Mouse (Mus musculus): ENCODE measurements around the gene Sacm1l.

The Sacm1l gene

GRCm38 (mm10) chr9:123577360-123578192, 48.0 kb downstream of the Sacm1l start:
- DNase-seq (ENCODE audit: low read depth, low spot score): no peak

DNA sequence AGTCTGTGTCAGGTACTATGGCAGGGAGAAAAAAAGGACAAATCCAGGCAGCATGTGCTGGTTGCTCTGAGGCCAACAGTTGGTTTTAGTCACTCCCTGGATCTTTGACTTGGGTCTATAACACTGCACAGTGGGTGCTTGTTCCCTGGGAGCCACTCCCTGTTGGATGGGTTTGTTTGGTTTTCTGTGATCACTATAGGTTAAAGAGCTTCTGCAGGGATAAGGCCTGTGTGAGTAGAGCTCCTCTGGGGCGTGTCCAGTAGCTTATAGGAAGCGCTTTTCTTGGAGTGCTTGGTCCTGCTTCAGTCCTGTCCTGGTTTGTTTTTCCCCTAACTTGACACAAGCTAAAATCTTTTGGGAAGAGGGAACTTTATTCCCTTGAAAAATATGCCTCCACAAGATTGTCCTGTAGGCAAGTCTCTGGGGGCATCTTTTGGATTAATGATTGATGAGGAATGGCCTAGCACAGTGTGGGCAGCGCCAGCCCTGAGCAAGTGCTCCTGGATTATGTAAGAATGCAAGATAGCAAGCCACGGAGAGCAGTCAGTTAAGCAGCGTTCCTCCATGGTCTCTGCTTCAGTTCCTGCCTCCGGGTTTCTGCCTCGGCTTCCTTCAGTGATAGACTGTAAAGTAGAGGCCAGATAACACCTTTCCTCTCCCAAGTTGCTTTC, 59.8 kb downstream of the Sacm1l start:
- DNase-seq (ENCODE audit: low read depth, low spot score): no peak

DNA sequence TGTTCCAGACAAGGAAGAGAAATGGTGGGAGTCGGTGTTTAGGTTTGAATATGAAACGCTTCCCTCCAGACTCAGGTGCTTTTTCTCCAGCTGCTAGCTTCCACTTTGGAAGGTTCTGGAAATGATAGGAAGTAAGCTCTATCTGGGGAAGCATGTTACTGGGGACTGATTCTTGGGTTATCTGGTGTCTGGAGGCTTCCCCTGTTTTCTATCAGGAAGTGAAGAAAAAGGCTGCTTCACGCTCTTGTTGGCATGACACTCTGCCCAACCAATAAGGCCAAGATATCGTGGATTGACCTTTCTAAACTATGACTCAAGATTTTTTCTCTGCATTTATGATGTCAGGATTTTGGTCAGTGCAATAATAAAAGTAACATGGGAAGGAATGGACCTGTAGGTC, 65.6 kb downstream of the Sacm1l start:
- DNase-seq (ENCODE audit: low read depth, low spot score): no peak

GRCm38 (mm10) chr9:123596910-123597309, 67.4 kb downstream of the Sacm1l start:
- DNase-seq (ENCODE audit: low read depth, low spot score): no peak

DNA sequence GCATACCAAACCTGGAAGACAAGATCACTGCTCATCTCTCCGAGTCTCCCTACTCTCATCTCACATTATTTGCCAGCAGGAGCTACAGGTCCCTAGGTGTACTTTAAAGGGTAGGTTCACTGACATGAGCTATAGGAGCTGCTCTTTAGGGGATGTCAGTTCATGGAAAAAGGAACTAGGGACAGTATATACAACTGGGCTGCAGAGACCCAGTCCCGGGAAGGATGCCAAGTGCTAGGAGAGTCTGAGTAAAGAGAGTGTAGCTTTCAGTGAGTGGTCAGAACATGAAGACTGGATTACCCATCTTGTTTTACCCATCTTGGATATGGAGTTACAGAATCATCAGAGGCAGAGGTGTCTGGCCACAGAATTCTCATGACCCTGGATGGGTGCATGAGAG, 67.8 kb downstream of the Sacm1l start:
- no peak for DNase-seq (ENCODE audit: low read depth, low spot score)

DNA sequence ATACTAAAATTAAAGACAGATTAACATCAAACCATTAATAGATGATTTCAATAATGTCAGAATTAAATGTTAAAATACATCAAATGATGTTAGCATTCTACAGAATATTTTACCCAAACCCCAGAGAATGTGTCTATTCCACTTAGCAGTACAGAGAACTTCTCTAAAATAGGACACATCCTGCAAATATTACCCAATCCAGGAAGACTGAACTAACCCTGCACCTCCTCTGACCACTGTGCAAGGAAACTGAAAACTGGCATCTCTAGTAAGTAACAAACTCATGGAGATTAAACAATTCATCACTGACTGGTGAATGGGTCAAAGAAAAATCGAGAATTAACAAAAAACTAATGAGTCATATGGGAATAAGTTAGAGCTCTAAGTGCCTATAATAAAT, 72.0 kb downstream of the Sacm1l start:
- no peak for DNase-seq (ENCODE audit: low read depth, low spot score)

DNA sequence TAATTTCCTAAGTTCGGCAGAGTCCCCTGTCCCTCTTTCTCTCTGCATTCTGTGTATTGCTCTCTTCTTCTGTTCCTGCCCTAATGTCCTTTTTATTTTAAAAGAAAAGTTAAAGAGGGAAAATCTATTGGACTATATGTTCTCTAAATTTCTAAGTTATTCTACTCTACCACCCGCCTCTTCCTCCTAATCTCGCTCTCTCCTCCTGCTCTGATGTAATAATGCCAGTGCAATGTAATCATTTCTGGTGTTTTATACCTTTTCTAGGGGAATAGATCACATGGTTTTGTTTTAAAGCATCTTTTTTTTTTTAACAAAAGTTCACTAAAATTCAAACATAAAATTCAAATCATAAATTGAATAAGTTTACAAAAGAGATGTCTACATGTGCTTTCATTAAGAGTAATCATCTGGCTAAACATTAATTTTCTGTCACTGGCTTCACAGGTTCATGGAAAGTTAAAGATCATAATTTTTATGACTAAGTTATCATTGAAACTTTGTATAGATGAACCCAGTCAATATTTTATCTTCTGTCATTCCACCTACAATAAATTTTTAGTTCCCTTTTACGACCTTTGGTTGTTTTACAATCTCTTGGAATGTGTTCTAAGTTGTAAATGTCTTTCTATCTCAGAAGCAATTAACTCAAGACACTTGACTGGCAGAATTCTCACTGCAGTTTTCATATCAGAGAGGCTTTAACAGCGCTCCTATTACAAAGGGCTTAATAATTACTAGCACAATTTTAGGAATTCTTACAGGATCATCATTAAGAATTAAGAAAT, 90.9 kb downstream of the Sacm1l start:
- no peak for DNase-seq (ENCODE audit: low read depth, low spot score)

DNA sequence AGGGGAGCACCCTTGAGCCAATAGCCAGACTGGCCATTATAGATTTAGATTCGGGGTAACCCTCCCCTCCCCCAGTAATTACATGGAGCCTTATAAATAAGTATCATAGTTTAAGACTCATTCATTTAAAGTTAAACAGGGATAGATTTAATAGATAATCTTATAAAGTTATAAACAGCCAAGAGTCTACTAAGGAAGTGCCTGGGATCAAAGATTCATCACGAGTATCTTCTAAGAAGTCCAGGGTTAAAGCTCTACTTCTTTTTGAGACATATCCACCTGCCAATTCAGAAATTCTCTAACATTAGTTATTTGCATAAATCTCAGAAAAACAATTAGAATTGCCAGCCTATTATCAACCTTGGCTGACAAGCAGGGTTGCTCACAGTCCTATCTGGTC, 95.2 kb downstream of the Sacm1l start:
- no peak for DNase-seq (ENCODE audit: low read depth, low spot score)

DNA sequence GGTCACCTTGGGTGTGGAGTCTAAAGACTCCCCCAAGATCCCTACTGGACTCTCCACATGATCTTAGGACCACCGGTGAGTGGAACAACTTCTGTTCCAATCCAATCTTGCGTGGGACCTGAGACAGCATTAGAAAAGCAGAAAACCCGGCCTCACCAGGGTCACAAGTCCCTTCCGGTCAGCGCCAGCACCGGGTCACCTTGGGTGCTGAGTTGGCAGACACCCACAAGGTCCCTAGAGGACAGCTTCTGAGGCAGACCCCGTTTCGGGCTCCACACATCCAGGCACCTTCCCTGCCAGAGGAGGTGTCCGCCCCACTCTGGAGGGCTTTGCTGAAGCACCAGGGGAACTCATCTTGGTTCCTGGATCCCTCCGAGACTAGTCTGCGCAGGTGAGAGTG, 96.3 kb downstream of the Sacm1l start:
- no peak for DNase-seq (ENCODE audit: low read depth, low spot score)

- DNase-seq (ENCODE audit: low read depth, low spot score): no peak
Measured at GRCm38 (mm10) chr9:123631666-123632065, 102.1 kb downstream of the Sacm1l start.

DNA sequence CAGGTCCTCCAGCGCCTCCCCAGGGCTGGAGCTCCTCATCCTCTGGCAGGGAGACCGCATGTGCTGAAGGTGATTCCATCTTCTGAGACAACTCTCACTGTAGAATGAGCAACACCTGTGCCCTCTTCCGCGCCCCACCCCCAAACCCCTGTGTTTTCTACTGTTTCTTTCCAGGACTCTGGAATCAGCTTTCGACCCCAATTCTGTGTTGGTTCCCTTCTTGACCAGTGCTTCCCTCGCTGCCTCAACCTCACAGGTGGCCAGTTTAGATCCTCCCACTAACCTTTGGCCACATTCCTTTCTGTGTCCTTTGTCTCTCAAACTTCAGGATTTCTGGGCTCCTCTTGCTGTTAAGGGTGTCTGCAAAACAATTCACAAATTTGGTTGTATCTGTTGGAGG, 102.7 kb downstream of the Sacm1l start, which contains the start of gene Slc6a20b:
TSS of gene Slc6a20b (minus strand) at position 285 of the 400 bp plus-strand sequence.
- DNase-seq (ENCODE audit: low read depth, low spot score): no peak

DNA sequence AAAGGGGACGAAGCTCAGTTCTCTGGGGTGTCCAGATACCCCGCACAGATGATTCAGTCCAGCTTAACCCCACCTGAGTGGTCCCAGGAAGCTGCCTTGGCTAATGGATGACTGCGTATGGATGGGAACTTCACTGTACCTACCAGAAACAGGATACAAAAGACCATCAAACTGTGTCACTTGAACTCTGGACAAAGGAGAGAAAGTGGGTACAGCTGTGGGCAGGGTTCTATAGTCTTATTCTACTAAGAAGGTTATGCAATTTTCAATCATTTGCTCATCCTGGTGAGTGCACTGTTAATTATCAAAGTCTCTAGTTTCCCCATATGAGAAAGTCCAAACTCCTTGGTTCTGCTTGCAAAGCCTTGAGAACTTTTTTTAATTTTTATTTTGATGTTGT, 103.4 kb downstream of the Sacm1l start:
- DNase-seq (ENCODE audit: low read depth, low spot score): no peak

DNA sequence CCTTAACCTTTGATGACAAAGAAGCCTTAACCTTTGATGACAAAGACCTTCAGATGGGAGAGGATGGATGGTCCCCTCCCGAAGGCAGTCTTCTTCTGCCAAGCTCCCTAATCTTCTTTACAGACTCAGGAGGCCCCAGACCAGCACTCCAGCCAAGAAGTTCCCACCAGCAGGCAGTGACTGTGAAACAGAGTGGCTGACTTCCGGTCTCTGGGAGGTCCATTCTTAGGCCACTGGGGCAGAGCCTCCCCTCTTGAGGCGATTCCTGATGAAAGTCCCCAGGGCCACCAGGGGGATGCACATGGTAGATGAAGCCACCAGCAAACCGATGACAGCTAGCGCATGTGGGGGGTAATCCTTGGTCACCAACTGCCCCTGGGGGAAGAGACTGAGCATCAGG, 107.2 kb downstream of the Sacm1l start:
- DNase-seq (ENCODE audit: low read depth, low spot score): no peak

GRCm38 (mm10) chr9:123638231-123638630, 108.7 kb downstream of the Sacm1l start:
- DNase-seq (ENCODE audit: low read depth, low spot score): no peak

DNA sequence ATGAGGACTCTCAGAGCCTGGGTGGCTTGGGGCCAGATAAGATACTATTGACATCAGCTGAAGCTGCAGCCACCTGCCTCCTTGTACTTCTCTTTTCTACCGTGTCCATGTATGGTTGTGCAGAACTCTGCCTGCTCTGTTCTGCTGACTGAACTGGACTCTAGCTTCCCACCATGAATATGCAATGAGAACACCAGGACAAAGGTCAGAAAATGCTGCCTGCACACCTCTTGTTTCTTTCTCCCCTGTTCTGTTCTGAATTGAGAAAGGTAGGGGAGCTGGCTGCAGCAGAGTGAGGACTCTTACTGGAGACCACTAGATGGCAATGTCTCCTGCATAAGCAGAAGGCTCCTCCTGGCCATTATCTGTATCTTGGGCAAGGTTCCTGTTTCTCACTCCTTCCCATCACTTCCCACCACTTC, 109.1 kb downstream of the Sacm1l start:
- no peak for DNase-seq (ENCODE audit: low read depth, low spot score)

DNA sequence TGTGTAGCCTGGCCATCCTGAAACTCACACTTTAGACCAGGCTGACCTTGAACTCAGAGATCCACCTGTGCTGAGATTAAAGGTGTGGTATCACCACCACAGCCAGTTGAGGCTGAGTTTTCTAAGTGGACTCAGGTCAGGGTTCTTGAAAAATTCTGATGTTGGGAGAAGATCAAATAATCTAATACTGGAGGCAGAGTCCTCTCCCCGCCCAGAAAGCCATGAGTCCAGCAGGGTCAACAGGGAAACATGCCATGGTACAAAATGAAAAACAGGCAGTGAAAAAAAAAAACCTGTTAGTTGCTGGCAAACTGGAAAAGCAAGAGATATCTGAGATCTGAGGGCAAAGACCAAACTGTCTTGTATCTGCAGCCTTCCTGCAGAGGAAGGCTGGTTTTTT, 110.5 kb downstream of the Sacm1l start:
- DNase-seq (ENCODE audit: low read depth, low spot score): no peak
